Mouse (Mus musculus): ENCODE results near the gene Clcnkb.

GRCm38 (mm10) chr4:141426796-141427745, 11.3 kb upstream of the Clcnkb start:
- TF ChIP-seq POLR2A (IDR thresholded peaks at IDR 0.05; ENCODE audit: borderline replicate concordance, extremely low read depth, low read depth, low read length), result no peak
- no peak for TF ChIP-seq CTCF (IDR thresholded peaks at IDR 0.05; ENCODE audit: insufficient read depth, low read length)

Measured in lung, adult 2 months (tissue).